Mouse (Mus musculus) heart, adult 2 months (tissue): ENCODE results near the gene Mea1. TPM values are rescaled to one million over a fixed set of nuclear protein-coding genes. Genes with fewer than 3 reads are reported as not detected.

ENCODE experiments used
- DNase-seq, 2 experiments: peaks; one replicate each; pipeline ENCODE4 v3.0.0; 2021
- H3K27ac ChIP-seq: fragments of 200-600 bp; 2 replicates; pipeline ENCODE4 v1.8.1; 2022
- H3K27me3 ChIP-seq: fragments of 200-500 bp; 2 replicates; pipeline ENCODE4 v1.6.1; 2012; ENCODE audit warnings: mild to moderate bottlenecking, low read length, inconsistent platforms, mixed read lengths; ENCODE audit not compliant: control insufficient read depth, insufficient read depth
- H3K36me3 ChIP-seq: fragments of 200-500 bp; 2 replicates; pipeline ENCODE4 v1.6.1; 2012; ENCODE audit warnings: low read length, inconsistent platforms; ENCODE audit not compliant: control insufficient read depth, insufficient read depth
- H3K4me1 ChIP-seq: fragments of 200-500 bp; 2 replicates; pipeline ENCODE4 v1.6.1; 2011; ENCODE audit warnings: low read length; ENCODE audit not compliant: control insufficient read depth, insufficient read depth
- H3K4me3 ChIP-seq: fragments of 200-600 bp; 2 replicates; pipeline ENCODE4 v1.8.1; 2022
- H3K79me2 ChIP-seq: fragments of 200-500 bp; replicated peaks from 2 replicates; pipeline ENCODE4 v1.6.1; 2012; ENCODE audit warnings: mild to moderate bottlenecking, inconsistent platforms, low read length, moderate library complexity, mixed read lengths; ENCODE audit not compliant: control insufficient read depth, insufficient read depth
- H3K9ac ChIP-seq: fragments of 200-500 bp; 2 replicates; pipeline ENCODE4 v1.6.1; 2012; ENCODE audit warnings: low read depth, mild to moderate bottlenecking, control low read depth, inconsistent platforms, low read length, mixed read lengths
- CTCF ChIP-seq: fragments of 200-600 bp; IDR thresholded peaks from 2 replicates; pipeline ENCODE4 v1.8.1; 2022; ENCODE audit warnings: antibody characterized with exemption, mild to moderate bottlenecking, moderate library complexity
- EP300 ChIP-seq: fragments of 200-500 bp; IDR thresholded peaks from 2 replicates; pipeline ENCODE4 v1.6.1; 2011; ENCODE audit warnings: low read depth, low read length, control low read depth; ENCODE audit not compliant: insufficient read depth
- POLR2A ChIP-seq: fragments of 200-500 bp; IDR thresholded peaks from 2 replicates; pipeline ENCODE4 v1.6.1; 2011; ENCODE audit warnings: mild to moderate bottlenecking, low read depth, low read length, control low read depth; ENCODE audit not compliant: insufficient read depth
- WGBS: fragments of 180-500 bp; shearing (Covaris S2); methylation state at CpG from one replicate; pipeline ENCODE4 v1.1.7; 2018; 5-methylcytosine and 5-hydroxymethylcytosine counted together
- intact Hi-C: fragments of 180-260 bp; cut with DNase I; formaldehyde crosslinking; loops from one replicate; pipeline ENCODE4 v1.15.1; 2025
- polyA plus RNA-seq: library from polyadenylated mRNA; depleted of rRNA; stranded (reverse); fragments of >200 nt; gene quantifications from 2 replicates; pipeline ENCODE4 v1.2.3, GENCODE M21; 2012
- total RNA-seq, 2 experiments: library from RNA; stranded (reverse); gene quantifications; 2 replicates each; pipeline ENCODE4 v1.2.3; 2021

Mea1 gene
- total and polyA plus RNA-seq, 3 experiments, result 37.8 to 50.3 (median 45.4) TPM

DNA sequence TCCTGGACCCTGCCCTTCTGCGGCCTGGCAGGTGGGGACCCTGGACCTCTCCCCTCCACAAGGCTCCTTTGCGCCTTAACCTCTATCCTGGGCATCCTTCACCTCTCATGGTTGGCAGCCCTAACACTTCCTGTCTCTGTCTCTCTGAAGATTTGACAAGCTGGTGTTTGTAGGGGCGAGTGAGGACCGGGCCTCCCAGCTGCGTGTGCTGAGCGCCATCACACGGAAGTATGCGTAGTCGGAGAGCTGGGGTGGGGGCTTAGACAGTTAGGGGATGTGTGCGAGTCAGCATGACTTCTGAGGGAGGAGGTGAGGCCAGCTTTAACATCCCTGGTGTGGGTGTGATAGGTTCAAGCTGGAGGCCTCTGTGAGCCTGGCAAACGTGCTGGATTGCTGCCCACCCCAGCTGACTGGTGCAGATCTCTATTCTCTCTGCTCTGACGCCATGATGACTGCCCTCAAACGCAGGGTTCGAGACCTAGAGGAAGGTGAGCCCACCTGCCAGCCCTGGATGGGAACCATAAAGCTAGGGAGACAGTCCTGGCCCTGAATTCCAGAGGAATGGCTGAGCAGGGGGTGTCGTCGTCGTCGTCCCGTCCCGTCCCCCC, 46.0 kb downstream of the Mea1 start:
- TF ChIP-seq EP300 (no peak), POLR2A (no peak), CTCF (no peak)
- H3K79me2 ChIP-seq, result no peaks in the 10 kb centered on the region
- no peak overlapping the region for H3K27ac ChIP-seq
- no peaks in the 10 kb centered on the region for H3K27me3 ChIP-seq
- no peaks in the 10 kb centered on the region for H3K36me3 ChIP-seq
- DNase-seq, result no peak
- no peak overlapping the region for H3K9ac ChIP-seq
- no peaks in the 10 kb centered on the region for H3K4me1 ChIP-seq
- WGBS, result 81% methylated on average over 20 of the region's 20 CpGs
- intact Hi-C loops, result loop anchor here (2.0 kb wide), 1 partner anchor 200 kb away; no protein-coding TSS in a partner anchor
- H3K4me3 ChIP-seq, result no peak overlapping the region

DNA sequence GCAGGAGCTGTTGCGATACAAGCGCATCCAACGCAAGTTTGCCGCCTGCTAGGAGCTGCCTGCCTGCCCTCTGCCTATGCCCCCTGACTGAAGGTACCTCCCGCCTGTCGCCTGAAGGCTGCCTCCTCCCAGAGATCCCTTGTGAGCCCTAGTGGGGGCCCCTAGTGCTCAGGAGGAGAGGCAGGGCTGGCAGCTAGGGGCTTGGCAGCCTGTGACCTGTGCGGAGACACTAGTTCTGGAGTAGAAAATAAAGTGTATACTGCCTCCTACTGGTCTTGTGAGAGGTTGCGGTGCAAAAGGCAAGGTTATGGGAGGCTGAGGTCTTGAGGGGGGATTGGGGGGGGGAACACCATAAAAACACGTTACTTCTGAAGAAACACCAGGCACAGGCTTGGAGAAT, 46.7 kb downstream of the Mea1 start:
- intact Hi-C loops, result loop anchor here (2.0 kb wide), 1 partner anchor 200 kb away; no protein-coding TSS in a partner anchor
- H3K27ac ChIP-seq, result no peak overlapping the region
- H3K4me3 ChIP-seq, result no peak overlapping the region
- DNase-seq, result no peak
- WGBS, result 67% methylated on average over 9 of the region's 9 CpGs
- no peak overlapping the region for H3K9ac ChIP-seq
- H3K36me3 ChIP-seq, result no peaks in the 10 kb centered on the region
- no peaks in the 10 kb centered on the region for H3K4me1 ChIP-seq
- H3K79me2 ChIP-seq, result no peaks in the 10 kb centered on the region
- peak; percentile 66 for TF ChIP-seq CTCF
- no peak for TF ChIP-seq EP300
- no peaks in the 10 kb centered on the region for H3K27me3 ChIP-seq

DNA sequence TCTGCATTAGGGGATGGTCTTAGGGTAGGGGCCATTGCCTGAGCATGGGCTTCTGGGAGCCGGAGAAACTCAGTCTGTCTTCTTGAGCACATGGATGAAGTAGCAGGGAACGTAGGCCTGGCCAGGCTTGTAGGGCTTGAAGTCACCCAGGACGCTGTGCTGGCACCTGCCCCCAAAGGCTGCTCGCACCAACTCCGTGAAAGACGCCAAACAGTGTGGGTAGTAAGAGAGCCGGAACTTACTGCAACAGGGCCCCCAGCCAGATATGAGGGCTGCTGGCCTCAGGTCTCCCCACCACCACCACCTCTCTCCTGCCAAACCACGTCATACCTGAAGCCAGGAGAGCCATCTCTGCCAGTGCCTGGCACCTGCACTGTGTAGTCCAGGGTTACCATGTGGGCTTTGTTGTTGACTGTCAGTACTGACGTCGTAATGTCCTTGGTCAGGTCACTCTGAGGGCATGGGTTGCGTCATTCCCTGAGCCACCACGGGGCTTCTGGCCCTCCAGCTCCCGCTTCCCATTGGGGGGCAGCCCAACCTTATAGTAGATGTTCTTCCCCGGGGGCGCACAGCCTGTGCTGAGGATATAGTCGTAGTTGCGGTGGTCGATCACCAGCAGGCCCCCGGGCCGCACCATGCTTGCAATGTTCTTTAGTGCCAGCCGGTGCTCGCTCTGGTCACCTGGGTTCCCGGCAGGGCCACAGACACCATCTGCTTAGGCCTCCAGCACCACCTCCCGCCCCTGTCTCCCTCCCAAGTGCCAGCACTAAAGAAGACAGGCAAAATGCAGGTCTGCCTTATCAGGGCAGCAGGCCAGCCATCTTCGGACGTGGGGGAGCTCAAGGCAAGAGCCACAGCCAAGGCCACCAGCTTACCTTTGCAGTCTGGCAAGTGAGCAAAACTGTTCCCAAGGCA, 47.4 kb downstream of the Mea1 start:
- Histone ChIP-seq H3K36me3 (no peaks in the 10 kb centered on the region), H3K4me1 (no peaks in the 10 kb centered on the region), H3K9ac (no peak overlapping the region), H3K27ac (no peak overlapping the region), H3K79me2 (no peaks in the 10 kb centered on the region), H3K4me3 (no peak overlapping the region), H3K27me3 (no peaks in the 10 kb centered on the region)
- no peak for TF ChIP-seq EP300
- TF ChIP-seq CTCF, result no peak
- no peak for TF ChIP-seq POLR2A
- intact Hi-C loops, result loop anchor here (2.0 kb wide), 1 partner anchor 201 kb away; no protein-coding TSS in a partner anchor
- 88% methylated on average over 26 of the region's 26 CpGs for WGBS
- DNase-seq, result no peak

DNA sequence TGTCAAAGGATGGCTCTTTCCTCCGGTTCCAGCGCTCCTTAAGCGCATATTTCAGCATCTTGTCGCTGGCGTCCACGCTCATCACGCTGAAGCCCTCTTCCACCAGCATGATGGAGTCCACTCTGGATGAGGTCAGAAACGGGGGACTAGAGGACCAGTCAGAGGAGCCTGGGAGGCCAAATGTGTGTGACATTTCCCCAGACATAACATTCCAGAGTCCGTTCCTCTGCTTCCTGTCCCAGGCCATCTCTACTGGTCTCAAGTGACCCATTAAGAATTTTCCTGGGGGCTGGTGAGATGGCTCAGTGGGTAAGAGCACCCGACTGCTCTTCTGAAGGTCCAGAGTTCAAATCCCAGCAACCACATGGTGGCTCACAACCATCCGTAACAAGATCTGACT, 48.7 kb downstream of the Mea1 start:
- WGBS, result 85% methylated on average over 11 of the region's 11 CpGs
- DNase-seq, result no peak
- Histone ChIP-seq H3K9ac (no peak overlapping the region), H3K4me1 (no peaks in the 10 kb centered on the region), H3K4me3 (no peak overlapping the region), H3K27ac (no peak overlapping the region), H3K27me3 (no peaks in the 10 kb centered on the region), H3K79me2 (no peaks in the 10 kb centered on the region), H3K36me3 (no peaks in the 10 kb centered on the region)
- intact Hi-C loops, result no loop called here
- TF ChIP-seq EP300 (no peak), POLR2A (no peak), CTCF (no peak)

DNA sequence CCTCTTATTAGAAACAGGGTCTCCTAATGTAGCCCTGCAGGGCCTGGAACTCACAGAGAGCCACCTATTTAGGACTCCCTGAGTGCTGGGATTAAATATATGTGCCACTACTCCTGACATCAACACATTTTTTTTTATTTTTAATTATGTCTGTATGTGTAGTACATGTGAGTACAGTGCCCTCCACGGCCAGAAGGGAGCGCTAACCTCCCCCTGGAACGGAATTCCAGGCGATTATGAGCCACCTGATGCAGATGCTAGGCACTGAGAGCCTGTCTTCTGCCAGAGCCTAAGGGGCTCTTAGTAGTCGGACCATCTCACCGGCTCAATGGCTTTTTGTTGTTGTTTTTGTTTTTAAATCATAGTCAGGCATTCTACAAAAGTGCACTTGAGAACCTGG, 49.4 kb downstream of the Mea1 start:
- no peak overlapping the region for H3K4me3 ChIP-seq
- no peak overlapping the region for H3K9ac ChIP-seq
- H3K36me3 ChIP-seq, result no peaks in the 10 kb centered on the region
- intact Hi-C loops, result no loop called here
- no peaks in the 10 kb centered on the region for H3K27me3 ChIP-seq
- 51% methylated on average over 6 of the region's 6 CpGs for WGBS
- H3K79me2 ChIP-seq, result no peaks in the 10 kb centered on the region
- H3K4me1 ChIP-seq, result no peaks in the 10 kb centered on the region
- DNase-seq, result no peak
- TF ChIP-seq POLR2A (no peak), EP300 (no peak), CTCF (peak; percentile 54)
- H3K27ac ChIP-seq, result no peak overlapping the region

DNA sequence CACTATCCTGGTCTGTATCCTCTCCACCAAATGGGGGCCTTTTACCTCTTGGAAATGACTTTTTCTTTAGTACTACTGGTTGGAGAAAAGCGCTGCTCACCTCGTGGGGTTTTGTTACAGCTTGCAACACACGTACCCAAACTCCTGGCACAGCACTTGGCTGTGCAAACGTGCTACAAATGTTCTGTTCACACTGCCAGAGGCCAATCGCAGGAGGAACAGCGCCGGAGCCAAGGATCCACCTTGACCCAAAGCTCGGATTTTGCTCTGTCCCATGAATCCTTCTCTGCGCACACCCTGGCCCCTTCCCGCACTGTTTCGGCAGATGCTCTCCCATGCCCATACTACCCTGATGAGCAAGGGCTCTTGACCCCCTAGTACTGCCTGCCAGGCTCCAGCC, 49.9 kb downstream of the Mea1 start:
- no peak overlapping the region for H3K9ac ChIP-seq
- H3K4me1 ChIP-seq, result no peaks in the 10 kb centered on the region
- no peaks in the 10 kb centered on the region for H3K79me2 ChIP-seq
- no peak overlapping the region for H3K4me3 ChIP-seq
- 51% methylated on average over 11 of the region's 11 CpGs for WGBS
- H3K27ac ChIP-seq, result no peak overlapping the region
- H3K27me3 ChIP-seq, result no peaks in the 10 kb centered on the region
- DNase-seq, result no peak
- intact Hi-C loops, result no loop called here
- TF ChIP-seq POLR2A (no peak), EP300 (no peak), CTCF (no peak)
- no peaks in the 10 kb centered on the region for H3K36me3 ChIP-seq
